Mouse (Mus musculus): Measurements from ENCODE around the gene Dcdc2c. TPM values are rescaled to one million over a fixed set of nuclear protein-coding genes. Genes with fewer than 3 reads are reported as not detected.

Gene Dcdc2c
- total RNA-seq (2023), result under 1 TPM; 0.53 to 0.76 TPM

GRCm38 (mm10) chr12:28552299-28552698, at the start of gene Dcdc2c:
Gene Dcdc2c, minus strand, starts transcription at chr12:28552399.

GRCm38 (mm10) chr12:28582423-28582822, 30.2 kb upstream of the Dcdc2c start, which contains the start of gene Allc:
Gene Allc, minus strand, starts transcription at chr12:28582523.

Other genes starting within 250 kb of the Dcdc2c start
- gene Allc, start 30.1 kb upstream of the Dcdc2c start, total RNA-seq (2023), result not detected
- gene Colec11, start 71.0 kb upstream of the Dcdc2c start, total RNA-seq (2023), result under 1 TPM in 1 of 2 experiments, not detected in 1; 0.41 TPM
- gene Rps7, start 83.6 kb upstream of the Dcdc2c start, total RNA-seq (2023), result 1,000 to 10,000 TPM; 1,327 to 1,460 TPM
- gene Rnaseh1, start 97.2 kb upstream of the Dcdc2c start, total RNA-seq (2023), result 10 to 100 TPM; 22.6 to 26.4 TPM
- 10 to 100 TPM; 49.9 to 51.3 TPM for gene Adi1, start 122.8 kb upstream of the Dcdc2c start, total RNA-seq (2023)
- 10 to 100 TPM; 67.0 to 71.4 TPM for gene Trappc12, start 198.1 kb upstream of the Dcdc2c start, total RNA-seq (2023)
- 10 to 100 TPM; 46.2 to 52.4 TPM for gene Eipr1, start 199.4 kb upstream of the Dcdc2c start, total RNA-seq (2023)

Data from T-cell, adult 66 days (primary cell).